Mouse (Mus musculus) gastrocnemius, postnatal 14 days (tissue): Measurements from ENCODE around the gene Sorbs2. TPM values are rescaled to one million over a fixed set of nuclear protein-coding genes. Genes with fewer than 3 reads are reported as not detected.

Source experiments
- DNase-seq: peaks from one replicate; pipeline ENCODE4 v3.0.0; 2021; ENCODE audit warnings: mixed read lengths
- intact Hi-C: fragments of 180-260 bp; cut with DNase I; formaldehyde crosslinking; loops from one replicate; pipeline ENCODE4 v1.15.1; 2025; ENCODE audit warnings: low total_unique reads
- total RNA-seq, 2 experiments: library from RNA; stranded (reverse); gene quantifications; 2 replicates each; pipeline ENCODE4 v1.2.3; 2021

Sorbs2 gene
- total RNA-seq, 2 experiments from 2014 or later = 16.9 to 17.3 TPM

DNA sequence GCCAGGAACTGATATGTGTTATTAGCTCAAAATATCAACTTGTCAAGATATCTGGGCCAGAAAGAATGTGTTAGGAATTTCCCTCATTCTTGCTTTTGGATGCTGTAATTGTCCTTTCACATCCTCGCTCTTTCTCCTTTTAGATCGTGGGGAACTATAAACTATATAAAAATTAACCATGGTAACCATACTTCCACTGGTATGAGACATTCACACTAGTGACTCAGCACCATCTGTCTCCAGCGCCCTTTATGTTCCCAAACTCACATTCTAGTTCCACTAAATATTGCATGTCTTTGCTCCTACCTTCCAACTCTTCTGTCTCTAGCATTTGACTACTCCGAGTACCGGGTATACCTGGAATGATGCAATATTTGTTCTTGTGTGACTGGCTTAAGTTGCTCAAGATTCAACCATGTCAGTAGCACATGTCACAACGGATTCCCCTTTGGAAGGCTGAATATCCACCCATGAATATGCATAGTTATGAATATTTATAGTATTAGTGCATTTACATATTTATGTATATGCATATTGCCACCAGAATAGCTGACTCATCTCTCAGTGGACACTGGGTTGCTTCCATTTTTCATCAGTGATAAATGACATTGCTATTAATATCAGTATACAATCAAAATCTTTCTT is 51.7 kb downstream of the Sorbs2 start:
- no peak for DNase-seq
- intact Hi-C loops = no loop called here

DNA sequence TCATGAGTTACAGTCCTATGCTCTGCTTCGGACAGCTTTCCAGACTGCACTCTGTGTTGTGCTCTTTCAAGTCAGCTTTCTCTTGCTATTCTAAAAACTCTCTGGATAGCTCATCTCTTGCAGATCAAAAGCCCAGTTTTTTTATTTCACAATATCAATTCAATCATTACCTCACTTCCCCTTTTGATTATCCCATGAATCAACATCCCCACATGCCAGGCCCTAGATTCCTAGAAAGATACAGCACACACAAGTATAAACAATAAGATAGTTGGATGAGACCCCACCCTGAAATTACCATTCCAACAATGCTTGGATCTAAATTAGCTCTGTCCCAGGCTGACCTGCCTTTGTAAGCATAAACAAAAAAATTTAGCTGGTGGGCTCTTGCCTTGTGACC is 57.6 kb downstream of the Sorbs2 start:
- no peak for DNase-seq
- intact Hi-C loops = no loop called here

DNA sequence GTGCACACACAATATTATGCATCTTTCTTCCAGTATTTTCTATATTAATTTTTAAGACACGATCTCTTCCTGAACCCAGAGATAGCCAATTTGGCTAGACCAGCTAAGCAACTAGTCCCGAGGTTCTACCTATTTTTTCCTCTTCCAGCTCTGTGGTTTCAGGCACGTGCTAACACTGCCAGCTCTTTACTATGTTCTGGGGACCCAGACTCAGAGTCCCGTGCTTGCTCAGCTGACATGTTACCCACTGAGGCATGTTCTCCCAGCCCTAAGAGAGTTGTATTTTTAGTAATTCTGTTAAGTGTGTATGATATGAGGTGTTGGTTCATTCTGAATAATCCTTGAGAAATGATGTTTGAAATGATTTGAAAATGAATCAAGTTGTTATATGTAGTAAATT is 62.5 kb downstream of the Sorbs2 start:
- intact Hi-C loops = no loop called here

DNA sequence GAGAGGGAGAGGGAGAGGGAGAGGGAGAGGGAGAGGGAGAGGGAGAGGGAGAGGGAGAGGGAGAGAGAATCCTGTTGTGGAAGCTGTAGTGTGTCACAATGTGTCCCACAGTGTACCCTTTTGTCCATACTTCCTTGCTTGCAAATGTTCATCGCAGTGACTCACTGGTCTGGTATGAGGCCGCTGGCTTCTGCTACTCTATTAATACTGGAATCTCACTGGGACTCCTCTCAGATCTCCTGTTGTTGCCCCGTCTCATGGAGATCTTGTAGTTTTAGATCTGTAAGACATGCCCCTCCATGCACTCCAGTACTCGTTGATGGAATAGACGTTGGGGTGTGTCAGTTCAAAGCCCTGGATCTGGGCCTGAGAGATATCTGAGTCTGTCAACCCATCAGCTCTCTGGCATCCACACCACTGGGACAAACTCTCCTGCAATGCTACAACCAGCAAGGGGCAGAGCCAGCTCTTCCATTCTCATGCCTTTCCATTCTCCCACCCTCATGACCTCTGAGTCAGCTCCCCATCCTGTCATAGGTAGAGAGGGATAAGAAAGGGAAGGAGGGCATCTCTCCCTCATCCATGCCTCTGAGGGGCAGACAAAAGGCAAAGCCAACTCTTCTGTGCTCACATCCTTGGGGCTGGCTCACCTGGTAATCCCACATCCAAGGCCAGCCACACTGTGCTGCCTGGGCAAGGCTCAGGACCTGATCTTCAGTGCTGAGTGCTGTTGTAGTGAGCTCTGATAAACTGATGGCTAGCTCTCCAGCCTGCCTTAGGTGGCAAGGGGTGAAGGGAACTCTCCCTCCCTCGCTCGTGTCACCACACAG is 72.3 kb downstream of the Sorbs2 start:
- intact Hi-C loops = no loop called here
- no peak for DNase-seq

More for the DNA sequence above, 62.5 kb downstream of the Sorbs2 start:
- no peak for DNase-seq

DNA sequence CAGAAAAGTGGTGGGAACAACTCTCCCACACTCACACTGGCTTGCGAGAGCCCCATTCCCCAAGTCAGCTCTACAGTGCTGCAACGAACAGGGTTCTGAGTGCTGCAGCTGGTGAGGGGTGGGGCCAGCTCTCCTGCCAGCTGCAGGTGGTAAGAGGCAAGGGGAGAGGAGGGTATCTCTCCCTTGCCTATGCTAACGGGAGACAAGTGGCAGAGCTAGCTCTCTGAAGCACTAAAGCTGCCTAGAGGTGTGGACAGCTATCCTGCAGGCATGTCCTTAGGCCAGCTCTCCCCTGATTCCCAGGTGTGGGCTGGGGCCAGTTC is 72.9 kb downstream of the Sorbs2 start:
- intact Hi-C loops = no loop called here
- no peak for DNase-seq

DNA sequence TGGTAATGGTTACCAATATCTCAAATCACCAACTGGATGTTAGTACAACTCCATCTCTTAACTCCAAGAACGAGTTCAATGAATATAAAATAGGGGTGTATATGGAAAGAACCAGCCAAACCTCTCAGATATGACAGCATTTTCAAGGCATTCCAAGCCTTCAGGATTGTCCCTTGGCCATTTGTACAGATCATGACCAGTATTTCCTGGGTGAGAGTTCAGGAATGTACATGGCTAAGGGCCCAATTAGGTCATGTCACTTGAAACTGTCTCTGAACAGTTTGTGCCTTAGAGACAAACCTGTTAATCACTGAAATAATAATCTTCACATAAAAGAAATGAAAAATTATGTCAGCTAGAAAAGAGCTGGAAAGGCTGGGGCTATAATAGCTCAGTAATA is 76.3 kb downstream of the Sorbs2 start:
- intact Hi-C loops = no loop called here
- no peak for DNase-seq

DNA sequence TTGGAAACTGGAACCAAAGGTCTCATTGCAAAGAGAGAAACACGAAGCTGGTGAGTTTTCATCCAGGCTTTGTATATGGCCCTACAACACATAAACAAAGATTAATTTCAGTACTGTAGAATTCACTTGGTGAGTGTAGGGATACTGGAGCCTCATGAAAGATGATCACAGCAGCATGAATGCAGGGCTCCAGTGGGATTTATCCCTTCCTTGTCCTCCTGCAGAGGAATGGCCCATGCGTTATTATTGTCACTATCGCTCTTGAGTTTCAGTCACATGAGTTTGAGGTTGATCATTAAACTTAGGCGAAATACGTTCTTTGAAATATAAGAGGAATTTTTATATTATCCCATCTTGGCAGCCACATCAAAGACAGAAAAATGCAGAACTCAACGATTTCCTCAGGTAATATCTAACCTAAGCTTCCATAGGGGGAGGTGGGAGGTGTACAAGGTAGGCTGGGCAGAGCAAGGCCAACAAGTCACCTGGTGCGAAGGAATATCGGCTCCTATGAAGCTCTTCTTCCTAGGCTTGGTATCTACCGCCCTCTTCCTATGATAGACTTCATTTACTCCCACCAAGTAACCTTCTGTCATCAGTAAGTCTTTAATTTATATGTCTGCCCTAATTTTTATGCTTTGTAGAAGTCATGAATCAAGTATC is 76.9 kb downstream of the Sorbs2 start:
- intact Hi-C loops = no loop called here

DNA sequence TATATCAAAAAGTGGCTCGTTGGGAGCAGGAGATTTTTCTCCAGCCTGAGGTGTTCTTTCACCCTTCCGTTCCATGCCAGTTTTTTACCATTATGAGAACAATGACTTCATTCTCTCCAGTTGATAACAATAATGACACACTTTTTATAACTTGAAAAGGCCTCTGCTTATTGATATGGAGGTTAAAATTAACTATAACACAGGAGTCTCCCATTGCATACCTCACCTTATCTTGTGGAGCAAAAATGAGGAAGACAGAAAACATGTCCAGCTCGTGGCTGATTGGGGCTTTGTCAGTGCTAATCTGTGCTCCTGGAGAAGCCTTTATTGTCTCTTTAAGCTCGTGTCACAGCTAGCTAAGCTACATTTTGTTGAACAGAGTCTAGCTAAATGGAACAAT is 77.6 kb downstream of the Sorbs2 start:
- DNase-seq = no peak
- intact Hi-C loops = no loop called here

More for the DNA sequence above, 76.9 kb downstream of the Sorbs2 start:
- DNase-seq = no peak

DNA sequence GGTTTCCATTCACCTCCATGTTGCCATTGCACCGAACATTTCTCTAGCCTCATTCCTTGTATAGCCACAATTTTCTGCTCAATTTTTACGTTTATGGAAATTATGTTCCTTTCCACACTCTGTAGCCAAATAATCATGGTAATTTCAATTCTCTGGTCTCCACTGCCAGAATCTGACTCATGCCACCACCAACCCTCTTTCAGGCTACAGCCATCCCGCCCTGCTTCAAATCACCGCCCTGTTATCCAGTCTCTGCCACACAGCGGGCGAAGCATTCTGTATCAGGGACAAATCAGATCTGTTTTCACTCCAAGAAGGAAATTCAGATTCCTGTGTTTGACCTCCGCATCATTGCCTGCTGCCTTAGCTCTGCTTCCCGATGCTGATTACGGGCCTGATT is 79.4 kb downstream of the Sorbs2 start:
- no peak for DNase-seq
- intact Hi-C loops = no loop called here

DNA sequence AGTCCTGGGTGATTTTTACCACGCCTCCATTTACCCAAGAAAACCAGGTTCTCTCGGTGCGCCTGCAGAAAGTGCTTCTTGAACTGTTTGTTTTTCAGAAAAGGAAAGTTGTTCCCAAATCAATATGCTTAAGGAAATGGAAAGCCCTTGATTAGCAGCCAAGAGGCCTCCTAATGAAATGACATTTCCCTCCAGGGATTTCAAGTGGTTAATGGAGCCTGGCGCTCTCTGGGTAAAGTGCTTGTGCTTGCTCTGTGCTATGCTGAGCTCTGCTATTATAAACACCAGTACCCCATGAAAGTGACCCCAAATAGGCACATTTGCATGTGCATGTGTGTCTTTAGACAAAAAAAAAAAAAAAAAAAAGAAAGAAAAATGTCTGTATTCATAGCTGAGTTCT is 84.3 kb downstream of the Sorbs2 start:
- intact Hi-C loops = no loop called here
- DNase-seq = no peak

DNA sequence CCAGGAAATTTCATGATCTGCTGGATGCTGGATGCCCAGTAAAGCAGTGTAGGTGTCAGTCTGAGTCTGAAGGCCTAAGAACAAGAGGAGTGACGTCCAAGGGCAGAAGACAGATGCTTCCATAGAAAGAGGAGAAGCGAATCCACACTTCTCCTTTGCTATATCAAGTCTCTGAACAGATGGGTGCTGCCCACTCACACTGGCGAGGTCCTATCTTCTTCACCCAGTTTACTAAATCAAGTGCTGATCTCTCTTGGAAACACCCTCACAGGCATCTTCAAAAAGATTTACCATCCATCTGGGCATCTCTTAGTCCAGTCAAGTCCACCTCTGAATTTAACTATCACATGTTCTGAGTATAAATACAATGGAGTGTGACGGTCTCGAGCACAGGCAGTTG is 86.1 kb downstream of the Sorbs2 start:
- DNase-seq = no peak
- intact Hi-C loops = no loop called here

DNA sequence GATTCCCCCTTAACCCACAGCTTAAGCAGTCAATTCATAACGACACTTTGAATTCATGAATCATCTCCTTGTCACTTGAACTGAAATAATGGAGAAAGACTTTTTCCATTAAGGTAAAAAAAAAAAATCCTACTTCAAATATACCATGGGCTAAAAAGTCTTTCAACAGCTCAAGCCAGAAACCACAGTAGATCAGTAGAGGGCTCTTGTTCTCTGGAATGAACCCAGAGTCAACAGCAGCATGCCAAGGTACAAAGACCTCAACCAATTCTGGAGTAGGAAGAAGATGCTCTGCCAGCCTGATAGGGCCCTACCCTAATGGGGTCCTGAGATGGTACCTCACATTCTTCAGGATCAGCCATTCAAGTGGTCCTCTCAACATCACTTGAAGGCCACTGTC is 88.4 kb downstream of the Sorbs2 start:
- intact Hi-C loops = no loop called here
- no peak for DNase-seq

DNA sequence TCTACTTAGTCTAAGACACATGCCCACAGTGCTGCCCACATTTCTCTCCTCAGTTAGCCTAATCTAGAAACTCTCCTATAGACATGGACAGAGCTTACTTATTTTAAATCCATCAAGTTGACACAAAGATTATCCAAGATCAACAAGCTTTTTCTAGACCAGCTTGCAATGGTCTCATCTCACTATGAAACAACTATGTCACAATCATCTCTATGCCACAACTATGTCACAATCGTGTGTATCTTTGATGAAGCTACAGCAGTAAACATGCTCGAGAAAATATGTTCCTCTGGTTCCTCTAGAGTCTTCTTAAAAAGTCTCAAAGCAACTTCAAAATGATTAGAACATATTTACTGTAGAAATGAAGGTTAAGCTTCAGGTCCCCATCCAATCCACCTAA is 89.0 kb downstream of the Sorbs2 start:
- DNase-seq = no peak
- intact Hi-C loops = no loop called here

DNA sequence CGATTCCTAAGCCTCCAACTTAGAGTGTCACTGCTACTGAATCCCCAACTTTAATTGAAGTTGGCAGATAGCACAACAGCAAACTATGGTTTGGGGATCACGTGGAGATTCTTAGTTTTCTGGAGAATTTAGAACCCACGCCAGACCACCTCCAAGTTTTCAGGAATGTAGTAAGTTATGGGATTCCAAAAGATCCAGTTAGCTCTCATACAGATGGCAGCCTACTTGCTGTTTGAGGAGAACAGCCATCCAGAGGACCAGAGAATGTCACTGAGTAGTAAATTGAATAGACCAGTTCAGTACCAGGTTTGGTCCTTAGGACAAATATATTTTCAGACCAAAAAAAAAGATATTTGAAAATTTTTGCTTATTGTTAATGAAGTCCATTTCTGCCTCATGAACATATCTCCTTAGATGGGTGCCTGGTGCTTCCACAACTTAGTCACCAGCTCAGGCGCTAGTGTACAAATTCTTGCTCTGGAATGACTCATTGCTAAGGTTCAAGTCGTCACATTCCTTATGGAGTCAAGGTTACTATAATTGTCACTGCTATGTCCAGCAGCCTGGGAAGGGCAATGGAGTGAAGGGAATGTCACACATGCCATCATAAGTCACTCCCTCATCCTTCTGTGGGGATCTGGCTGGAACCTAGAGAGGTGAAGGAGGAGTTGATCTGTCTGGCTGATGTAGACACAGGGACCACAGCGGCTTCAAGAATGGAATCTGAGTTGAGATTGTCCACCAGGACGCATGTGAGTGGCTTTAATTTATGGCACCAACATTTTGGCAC is 90.2 kb downstream of the Sorbs2 start:
- intact Hi-C loops = no loop called here
- no peak for DNase-seq

DNA sequence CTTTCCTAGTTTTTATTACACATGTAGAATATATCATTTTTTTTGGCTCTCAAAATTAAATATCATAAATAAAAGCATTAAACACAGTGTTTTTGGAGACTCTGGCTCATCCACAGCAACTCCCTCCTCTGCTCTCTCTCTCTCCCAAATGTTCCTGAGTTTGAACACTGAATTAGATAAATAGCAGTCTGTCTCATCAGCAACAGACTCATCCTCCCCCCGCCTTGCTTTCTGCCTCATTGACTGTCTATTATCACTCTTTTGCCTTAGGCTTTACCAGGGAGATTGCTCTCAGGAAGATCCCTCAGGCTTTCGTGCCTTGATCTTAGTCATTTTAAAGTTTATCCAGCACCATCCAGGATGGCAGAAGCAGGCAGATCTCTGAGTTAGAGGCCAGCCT is 91.3 kb downstream of the Sorbs2 start:
- intact Hi-C loops = no loop called here
- DNase-seq = no peak

DNA sequence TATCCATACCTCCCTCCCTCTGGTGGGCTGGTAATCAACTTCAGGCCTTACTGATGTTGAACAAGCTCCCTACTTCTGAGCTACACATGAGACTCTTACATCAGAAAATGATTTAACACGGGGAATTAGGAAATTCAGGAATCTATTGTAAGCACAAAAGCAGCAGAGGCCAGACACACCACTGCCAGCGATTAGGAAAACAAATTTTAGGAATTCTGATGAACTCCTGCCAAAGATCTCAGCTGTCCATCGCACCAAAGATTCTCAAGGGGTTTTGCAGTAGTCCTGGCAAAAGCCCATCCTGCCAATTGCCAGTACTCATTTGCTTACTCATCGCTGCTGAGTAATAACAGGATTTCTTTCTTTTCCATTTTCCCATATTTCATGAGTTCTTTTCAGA is 94.4 kb downstream of the Sorbs2 start:
- peak; percentile 56 for DNase-seq
- intact Hi-C loops = no loop called here

DNA sequence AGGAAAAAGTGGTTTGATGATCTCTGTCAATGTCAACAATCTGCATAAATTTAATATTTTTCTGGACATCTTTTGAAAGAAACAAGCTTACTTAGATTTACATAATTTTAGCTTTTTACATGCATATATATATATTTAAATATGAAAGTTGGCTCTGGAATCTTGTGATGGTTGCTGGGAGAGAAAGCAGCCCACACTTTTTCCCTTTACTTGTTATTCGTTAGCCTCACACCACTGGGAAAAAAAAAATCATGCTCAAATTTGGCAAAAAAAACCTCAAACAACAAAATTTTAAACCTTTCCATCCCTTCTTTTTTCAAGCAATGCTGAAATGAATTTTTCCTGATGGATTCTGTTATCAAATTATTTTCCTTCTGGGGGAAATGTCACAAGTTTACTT is 97.8 kb downstream of the Sorbs2 start:
- intact Hi-C loops = no loop called here
- DNase-seq = no peak

DNA sequence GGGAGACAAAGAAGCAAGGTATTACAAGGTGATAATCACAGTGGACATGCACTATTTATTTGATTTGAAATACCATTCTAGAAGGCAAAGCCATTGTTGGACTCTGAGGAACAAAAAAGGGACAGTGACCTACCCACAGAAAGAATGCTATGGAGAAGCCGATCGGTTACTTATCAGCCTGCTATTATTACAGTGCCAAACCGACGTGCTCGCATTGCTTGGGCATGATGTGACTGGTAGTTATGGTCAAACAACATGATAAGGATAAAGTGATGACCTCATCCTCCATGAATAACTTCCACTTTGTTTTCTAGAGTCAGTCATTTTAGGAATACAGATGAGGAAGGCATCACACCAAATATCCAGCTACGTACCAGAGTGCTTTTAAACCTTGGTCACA is 99.4 kb downstream of the Sorbs2 start:
- no peak for DNase-seq
- intact Hi-C loops = no loop called here

DNA sequence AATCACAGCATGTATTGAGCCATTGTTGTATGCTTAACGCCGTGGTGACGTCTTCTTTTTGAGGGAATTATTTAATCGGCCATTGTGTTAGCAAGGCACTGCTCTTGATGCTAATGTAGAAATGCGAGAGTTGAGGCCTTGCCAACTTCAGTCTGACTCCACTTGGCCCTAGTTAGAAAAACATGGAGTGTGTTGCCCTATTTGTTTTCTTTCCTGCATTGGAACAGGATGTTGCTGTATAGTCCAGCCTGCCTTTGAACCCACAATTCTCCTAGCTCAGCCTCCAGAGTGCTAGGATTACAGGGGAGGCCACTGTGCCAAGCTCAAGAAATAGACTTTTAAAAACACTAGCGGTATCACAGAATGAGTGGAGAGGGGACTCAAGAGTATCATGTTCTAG is 100.8 kb downstream of the Sorbs2 start:
- intact Hi-C loops = no loop called here
- no peak for DNase-seq
